Mouse (Mus musculus) cortical plate, adult 2 months (tissue): ENCODE measurements around the gene Rnf208. TPM values are rescaled to one million over a fixed set of nuclear protein-coding genes. Genes with fewer than 3 reads are reported as not detected.
A peak's percentile ranks its signal among the peaks of the same experiment; 100 is the strongest.

Experiments
- H3K27ac ChIP-seq: fragments of 200-500 bp; 2 replicates; pipeline ENCODE4 v1.5.1; 2012; ENCODE audit warnings: low read length, control low read depth, inconsistent platforms; ENCODE audit not compliant: insufficient read depth
- H3K4me1 ChIP-seq: fragments of 200-500 bp; 2 replicates; pipeline ENCODE4 v1.6.1; 2011; ENCODE audit warnings: low read length; ENCODE audit not compliant: control insufficient read depth, insufficient read depth
- H3K4me3 ChIP-seq: fragments of 200-500 bp; 2 replicates; pipeline ENCODE4 v1.5.1; 2011; ENCODE audit warnings: mild to moderate bottlenecking, low read length, control low read depth; ENCODE audit not compliant: insufficient read depth
- CTCF ChIP-seq: fragments of 200-500 bp; IDR thresholded peaks from 2 replicates; pipeline ENCODE4 v1.5.1; 2011; ENCODE audit warnings: mild to moderate bottlenecking, control low read depth, low read length; ENCODE audit not compliant: insufficient read depth; ENCODE audit errors: extremely low read depth
- POLR2A ChIP-seq: fragments of 200-500 bp; IDR thresholded peaks from 2 replicates; pipeline ENCODE4 v1.6.1; 2011; ENCODE audit warnings: mild to moderate bottlenecking, low read length, control low read depth; ENCODE audit not compliant: insufficient read depth; ENCODE audit errors: extremely low read depth
- polyA plus RNA-seq: library from polyadenylated mRNA; depleted of rRNA; stranded (reverse); fragments of >200 nt; gene quantifications from 2 replicates; pipeline ENCODE4 v1.2.3, GENCODE M21; 2012

Rnf208 gene
- polyA plus RNA-seq, 1 experiment = 325 TPM

GRCm38 (mm10) chr2:25271827-25272511 lies 29.9 kb downstream of the Rnf208 start, which contains the start of the genes Ssna1 and Anapc2:
Ssna1 (minus strand) TSS chr2:25272438.
Anapc2 (plus strand) TSS chr2:25272478.
- Histone ChIP-seq H3K4me1 (no peaks in the 10 kb centered on the region; the same call in 1 of the 2 replicates), H3K27ac (no peak within 1 kb of the TSS), H3K4me3 (peak within 1 kb of the TSS; percentile 81)
- peak; percentile 92 for TF ChIP-seq POLR2A
- 0 out of 2 replicates have a peak, but pooled peaks have one; percentile 20 for TF ChIP-seq CTCF

GRCm38 (mm10) chr2:25272515-25272914 lies 30.5 kb downstream of the Rnf208 start:
- Histone ChIP-seq H3K4me1 (no peaks in the 10 kb centered on the region; the same call in 1 of the 2 replicates), H3K4me3 (peak overlapping the region; percentile 81), H3K27ac (no peak overlapping the region)
- TF ChIP-seq POLR2A (no peak), CTCF (no peak)

- no peak overlapping the region for H3K27ac ChIP-seq
- no peaks in the 10 kb centered on the region; the same call in 1 of the 2 replicates for H3K4me1 ChIP-seq
- TF ChIP-seq POLR2A (no peak), CTCF (no peak)
- H3K4me3 ChIP-seq = peak overlapping the region; percentile 81
Observed at GRCm38 (mm10) chr2:25273010-25273409, 31.0 kb downstream of the Rnf208 start.

GRCm38 (mm10) chr2:25278928-25279882 lies 37.1 kb downstream of the Rnf208 start:
- no peak for TF ChIP-seq POLR2A
- peak; percentile 74 for TF ChIP-seq CTCF
- Histone ChIP-seq H3K4me3 (no peak overlapping the region), H3K4me1 (no peaks in the 10 kb centered on the region), H3K27ac (no peak overlapping the region)

- H3K4me1 ChIP-seq = peaks cover 3% of the 10 kb centered on the region; the same call in 1 of the 2 replicates
- H3K27ac ChIP-seq = no peak overlapping the region
- TF ChIP-seq POLR2A (0 out of 2 replicates have a peak, but pooled peaks have one; percentile 0), CTCF (no peak)
- no peak overlapping the region for H3K4me3 ChIP-seq
Observed at GRCm38 (mm10) chr2:25285551-25285950, 43.5 kb downstream of the Rnf208 start.

GRCm38 (mm10) chr2:25286314-25286713 lies 44.3 kb downstream of the Rnf208 start:
- H3K4me3 ChIP-seq = no peak overlapping the region
- peaks cover 3% of the 10 kb centered on the region; the same call in 1 of the 2 replicates for H3K4me1 ChIP-seq
- H3K27ac ChIP-seq = no peak overlapping the region
- TF ChIP-seq CTCF (no peak), POLR2A (peak; percentile 45; the same call in 1 of the 2 replicates)

GRCm38 (mm10) chr2:25286837-25287636 lies 45.0 kb downstream of the Rnf208 start:
- H3K4me3 ChIP-seq = no peak overlapping the region
- TF ChIP-seq POLR2A (no peak), CTCF (no peak)
- no peak overlapping the region for H3K27ac ChIP-seq
- H3K4me1 ChIP-seq = peaks cover 3% of the 10 kb centered on the region; the same call in 1 of the 2 replicates

GRCm38 (mm10) chr2:25287927-25288649 lies 46.0 kb downstream of the Rnf208 start, which contains the start of gene Tmem210:
Tmem210 (plus strand) TSS chr2:25288145.
- peaks cover 3% of the 10 kb centered on the region; the same call in 1 of the 2 replicates for H3K4me1 ChIP-seq

More at GRCm38 (mm10) chr2:25287927-25288649, 46.0 kb downstream of the Rnf208 start, which contains the start of gene Tmem210:
- Histone ChIP-seq H3K27ac (no peak within 1 kb of the TSS), H3K4me3 (no peak within 1 kb of the TSS)
- TF ChIP-seq CTCF (no peak), POLR2A (0 out of 2 replicates have a peak, but pooled peaks have one; percentile 14)
